Mouse (Mus musculus) CD4-positive helper T cell, adult 2 months (primary cell): ENCODE measurements around the gene Wwox.

Source experiments
- DNase-seq: peaks from one replicate; pipeline ENCODE4 v3.0.0-alpha.2; 2012; ENCODE audit warnings: low read depth, missing footprints, low spot score

Wwox gene

DNA sequence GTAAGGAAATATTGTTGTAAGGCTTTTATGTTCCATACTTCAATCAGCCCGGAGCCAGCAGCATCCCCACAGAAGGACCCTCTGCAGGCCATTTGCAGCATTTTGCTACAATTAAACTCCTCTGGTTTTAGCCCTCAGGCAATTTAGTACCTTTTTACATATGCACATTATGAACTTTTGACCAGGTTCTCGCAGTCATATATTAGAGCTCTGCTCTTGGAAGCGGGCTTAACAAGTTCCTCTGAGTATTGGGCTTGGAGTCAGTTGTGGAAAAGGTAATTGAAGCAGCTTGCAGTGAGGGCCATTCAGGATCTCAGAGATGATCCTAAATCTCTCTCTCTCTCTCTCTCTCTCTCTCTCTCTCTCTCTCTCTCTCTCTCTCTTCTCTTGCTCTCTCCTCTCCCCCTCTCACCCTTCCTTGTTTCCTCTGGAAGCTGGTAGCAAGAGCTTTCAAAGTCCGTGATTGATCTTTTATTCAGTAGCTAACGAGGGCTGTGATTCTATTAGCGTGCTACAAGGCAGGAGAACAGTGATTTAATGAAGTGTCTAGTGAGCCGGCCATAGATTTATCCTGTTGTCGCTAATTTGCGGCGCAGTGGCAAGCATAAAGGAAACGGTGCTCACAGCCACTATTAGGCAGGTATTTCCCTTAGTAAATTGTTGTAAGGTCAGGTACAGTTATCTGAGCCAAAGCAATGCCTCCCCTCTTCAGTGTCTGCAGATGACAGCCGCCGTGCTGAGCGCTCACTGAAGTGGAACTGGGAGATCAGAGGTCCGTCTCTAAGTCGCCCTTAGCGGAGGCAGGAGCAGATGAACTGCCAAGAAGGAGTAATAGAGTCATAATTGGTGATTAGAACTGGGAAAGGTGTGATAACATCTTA is 292.0 kb downstream of the Wwox start:
- DNase-seq: no peak

DNA sequence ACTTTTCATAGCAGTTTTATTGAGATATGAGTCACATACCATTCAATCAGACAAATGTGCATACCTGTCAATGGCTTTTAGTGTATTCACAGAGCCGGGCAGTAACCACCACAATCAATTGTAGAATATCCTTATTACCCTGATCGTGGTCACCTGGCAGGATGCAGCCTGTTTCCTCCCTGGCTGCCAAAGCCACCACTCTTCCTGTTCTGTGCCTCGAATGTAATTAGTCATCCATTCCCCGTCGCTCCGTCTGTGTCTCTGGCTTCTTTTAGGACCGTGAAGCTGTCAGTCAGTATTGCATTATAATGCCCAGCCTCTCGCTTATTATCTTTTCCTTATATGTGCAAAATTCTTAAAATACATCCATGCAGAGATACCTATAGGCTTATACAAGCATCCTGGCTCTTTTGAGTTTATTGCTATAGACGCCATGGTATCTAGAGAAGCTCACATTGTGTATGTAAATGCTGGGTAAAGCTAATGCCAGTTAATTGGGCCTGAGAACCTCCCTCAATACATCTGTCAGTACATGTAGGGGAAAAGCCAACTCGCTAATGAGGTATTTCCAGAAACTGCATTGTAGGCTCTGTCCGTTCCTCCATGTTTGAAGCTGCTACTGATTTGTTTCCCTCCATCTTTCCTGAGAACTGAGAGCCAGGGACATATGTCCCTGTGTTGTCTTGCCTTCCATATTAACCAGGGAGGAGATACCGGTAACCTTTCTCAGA is 303.9 kb downstream of the Wwox start:
- no peak for DNase-seq

DNA sequence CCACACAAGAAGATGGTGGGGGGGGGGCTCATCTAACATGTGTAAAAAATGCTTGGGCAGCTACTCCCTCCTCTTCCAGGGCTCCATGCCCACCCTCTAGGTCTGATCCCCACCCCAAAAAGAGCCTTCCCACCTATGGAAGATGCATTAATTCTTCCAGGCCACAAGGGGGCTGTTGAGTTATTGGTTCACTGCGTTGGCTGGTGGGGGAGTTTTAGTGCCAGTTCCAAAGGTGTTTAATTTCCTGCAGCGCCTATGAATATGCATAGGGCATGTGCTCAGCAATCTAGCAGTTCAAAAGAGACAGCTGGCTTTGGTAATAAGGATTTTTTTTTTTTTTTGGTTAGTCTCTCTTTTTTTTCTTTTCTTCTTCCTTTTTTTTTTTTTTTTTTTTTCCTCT is 306.9 kb downstream of the Wwox start:
- peak; percentile 7 for DNase-seq

DNA sequence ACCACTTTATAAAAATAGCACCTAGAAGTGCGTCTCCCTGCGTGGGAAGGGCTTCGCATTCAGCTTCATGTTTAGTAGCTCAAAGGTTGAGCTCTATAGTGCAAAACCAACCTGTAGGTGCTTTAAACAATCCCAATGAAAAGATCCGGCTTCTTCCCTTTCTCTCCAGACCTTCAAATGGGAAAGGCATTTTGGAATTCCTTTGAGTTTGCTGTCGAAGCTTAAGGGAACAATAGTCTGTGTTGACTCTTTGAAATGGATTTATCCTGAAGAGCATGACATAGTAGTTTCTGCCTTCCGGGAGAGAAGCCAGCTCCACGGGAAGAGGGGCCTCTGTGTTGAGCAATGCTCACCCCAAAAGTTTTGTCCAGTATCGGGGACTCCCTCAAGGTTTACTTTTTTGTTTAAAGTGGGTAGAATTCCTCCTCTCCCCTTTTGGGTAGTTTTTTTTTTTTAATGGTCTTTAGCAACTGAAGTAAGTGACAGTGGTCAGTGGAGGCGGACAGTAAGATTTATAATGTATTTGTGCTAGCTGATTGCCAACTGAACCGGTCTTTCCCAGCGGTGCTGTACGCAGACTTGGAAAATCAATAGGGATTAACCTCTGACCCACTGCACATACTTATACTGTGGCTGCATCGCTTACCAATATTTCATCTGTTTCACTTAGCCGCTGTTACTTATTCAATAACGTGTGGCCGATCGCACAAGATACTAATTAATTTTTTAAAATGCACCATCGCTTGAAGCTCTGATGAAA is 312.1 kb downstream of the Wwox start:
- no peak for DNase-seq

DNA sequence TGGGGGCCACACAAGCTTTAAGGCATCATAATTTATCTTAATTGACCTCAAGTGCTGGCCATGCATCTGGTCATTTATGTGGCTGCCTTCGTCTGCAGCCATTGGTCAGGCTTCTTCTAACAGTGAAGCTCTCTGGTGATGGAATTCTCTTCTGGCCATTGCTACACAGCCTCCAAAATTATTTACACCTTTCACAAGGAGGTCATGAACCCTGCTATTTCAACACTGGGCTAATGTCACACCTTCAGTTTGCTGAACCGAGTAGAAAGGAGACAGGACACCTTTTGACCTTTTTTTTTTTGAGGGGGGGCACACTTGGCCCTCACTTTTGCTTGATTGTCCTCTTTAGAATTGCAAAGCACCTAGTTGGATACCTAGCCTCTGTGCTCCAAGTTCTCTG is 320.2 kb downstream of the Wwox start:
- no peak for DNase-seq

DNA sequence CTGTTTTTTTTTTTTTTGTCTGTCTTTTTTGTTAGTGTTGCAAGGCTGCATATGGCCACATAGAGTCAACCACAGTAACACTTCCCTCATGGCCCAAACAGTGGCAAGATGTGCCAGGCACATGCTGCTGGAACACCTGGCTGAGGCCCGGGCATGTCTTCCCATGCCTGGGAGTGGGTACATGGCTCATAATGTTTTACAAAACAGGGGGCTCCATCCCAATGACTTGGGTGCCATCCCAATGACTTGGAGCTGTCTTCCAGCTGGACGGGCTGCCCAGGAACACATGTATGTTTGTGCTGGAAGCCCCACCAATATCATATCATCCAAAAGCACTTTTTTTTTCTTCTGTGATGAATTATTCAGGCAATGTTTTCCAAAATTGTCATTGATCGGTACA is 329.1 kb downstream of the Wwox start:
- DNase-seq: no peak

DNA sequence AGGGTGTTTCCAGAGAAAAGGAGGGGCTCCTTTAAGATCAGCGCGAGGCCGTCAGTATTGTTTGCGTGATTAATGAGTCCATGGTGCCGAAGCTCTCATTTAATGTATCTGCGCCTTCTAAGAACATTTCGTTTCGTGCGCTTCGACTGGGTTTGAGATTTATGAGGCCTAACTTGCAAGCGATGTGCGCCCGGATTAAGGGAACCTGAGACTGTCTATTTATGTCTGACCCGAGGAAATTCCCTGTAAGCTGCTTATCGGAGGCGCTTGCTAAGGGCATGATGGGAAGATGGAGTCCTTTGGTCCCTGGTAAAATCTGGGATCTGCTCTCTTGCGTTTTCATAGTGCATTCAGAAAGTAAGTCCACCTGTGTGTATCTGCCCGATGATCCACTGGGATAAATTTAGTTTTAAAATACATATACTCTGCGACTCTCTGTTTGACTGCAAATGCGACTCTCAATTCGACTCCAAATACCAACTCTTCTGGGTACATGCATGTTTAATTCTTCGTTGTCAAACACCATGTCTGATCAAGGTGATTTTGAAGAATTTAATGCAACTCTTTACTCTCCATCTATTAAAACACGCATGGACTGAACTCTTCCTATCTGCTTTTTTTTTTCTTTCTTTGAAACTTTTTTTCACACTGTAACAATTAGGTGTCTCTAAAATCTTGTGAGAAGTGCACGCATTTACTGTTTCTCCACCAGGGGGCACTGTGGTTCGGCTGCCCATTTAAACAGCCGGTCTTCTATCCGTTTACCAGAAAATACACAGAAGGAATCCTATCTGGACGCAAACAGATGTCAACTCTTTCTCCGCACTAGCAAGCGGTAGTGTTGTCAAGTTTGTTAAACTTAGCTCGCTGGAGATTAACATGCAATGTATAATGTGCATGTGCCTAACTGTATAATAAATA is 331.7 kb downstream of the Wwox start:
- DNase-seq: peak; percentile 70

DNA sequence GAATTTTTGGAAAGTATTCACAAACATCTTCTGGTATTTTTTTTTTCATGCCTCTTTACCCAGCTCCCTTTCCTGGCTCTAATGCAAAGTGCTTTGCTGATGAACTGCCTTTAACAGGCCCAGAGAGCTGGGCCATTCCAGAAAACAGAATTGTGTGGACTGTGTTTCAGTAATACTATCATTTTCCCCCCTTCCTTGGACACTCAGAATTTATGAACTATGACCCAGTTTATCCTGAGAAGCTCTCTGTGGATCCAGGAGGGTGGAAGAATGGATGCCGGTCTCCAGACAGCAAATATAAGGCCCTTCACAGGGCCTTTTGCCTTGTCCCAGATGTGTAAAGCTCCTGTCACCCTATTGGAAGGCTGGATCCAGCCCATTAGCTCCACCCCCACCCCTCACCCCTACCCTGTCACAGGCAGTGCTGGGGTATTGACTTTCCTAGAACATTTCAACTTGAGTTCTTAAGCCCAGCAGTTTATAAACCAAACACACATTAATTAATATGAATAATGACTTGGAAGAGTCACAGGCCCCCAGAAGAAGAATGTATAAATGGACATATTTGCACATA is 332.9 kb downstream of the Wwox start:
- DNase-seq: no peak

DNA sequence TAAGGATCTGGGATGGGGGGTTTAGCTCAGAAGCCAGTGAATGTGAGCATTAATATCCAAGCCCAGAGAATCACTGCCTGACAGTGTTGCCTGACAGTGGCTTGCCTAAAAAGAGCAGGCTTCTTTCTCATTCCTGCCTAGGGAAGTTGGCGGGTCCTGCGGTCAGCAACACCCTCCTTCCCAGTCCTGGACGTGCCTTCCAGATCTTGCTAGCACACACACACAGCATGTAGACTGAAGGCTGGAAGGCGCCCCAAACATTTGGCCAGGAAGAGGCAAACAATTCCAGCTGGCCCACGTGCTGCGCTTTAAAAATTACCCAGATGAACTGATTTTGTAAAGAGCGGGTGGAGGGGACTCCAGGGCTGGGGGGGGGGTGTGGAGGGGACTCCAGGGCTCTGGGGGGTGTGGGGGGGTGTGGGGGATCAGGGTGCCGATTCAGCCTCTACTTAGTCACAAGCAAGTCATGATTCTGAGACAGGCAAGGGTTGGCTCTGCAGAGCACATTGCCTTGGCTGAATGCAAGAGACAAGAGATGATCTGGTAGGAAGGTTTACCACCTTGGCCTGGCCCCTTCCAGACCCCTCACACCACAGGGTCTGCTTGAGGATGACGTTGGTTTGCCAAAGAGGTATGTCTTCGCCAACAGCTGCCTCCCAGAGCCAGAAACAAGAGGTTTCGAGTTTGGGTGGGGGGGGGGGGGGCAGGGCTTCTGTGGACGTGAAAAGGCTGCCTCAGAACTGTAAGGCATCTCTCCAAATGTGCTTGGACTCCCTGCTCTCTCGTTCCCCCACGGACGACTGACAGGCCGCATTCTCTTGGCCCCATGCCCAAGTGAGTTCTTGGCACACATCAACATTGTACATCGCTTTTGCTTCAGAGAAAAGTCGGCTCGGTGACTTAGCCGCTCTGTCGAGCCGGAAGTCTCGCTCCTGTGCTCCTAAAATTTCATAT is 334.3 kb downstream of the Wwox start:
- DNase-seq: no peak

DNA sequence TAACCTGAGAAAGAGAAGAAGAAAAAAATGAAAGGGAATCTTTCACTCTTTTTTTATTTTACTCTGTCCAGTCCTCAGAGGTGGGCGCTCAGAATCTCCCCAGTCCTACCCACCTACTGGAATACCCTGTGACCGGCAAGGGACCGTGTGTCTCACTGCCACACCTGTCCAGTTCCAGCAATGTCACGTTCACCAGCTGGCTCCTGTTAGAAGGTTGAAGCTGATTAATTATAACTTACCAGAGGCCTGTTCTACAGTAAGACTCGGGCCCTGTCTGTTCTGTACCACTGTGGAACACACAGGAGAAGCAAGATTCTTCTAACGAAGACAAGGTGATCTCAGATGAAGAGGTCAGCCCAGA is 334.9 kb downstream of the Wwox start:
- no peak for DNase-seq

DNA sequence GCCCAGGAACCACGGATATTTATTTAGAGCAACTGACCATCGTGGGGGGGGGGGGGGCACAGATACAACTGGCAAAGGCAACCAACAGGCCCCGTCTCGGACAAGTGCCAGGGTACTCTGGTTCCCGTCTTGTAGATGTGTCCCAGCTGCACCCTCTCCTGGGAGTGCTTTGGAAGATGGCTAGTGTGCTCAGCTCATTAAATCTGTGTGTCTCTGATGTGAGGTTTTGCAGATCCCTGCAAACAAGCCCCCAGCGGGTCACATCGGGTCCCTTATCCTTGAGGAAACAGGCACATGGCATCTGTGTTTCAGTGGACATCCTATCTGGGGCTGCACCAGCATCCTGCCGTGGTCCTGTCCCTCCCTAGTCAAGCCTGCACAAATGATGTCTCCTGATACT is 336.1 kb downstream of the Wwox start:
- DNase-seq: no peak

DNA sequence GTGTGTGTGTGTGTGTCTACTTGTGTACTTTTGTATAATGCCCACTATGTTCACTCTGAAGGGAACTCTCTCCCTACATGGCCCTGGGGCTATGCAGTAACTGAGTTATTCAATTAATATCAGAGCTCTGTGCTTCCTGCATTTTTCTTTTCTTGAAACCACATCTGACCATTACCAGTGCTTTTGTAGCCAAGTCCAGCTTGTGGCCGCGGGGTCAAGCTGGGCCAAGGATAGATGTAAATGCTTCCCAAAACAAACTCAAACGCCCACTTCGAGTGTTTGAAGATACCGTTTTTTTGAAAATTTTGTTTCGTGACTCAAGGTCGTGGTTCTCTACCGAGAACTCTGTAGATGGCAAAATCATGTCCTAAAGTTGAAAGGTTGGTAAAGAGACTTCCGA is 337.2 kb downstream of the Wwox start:
- DNase-seq: no peak

DNA sequence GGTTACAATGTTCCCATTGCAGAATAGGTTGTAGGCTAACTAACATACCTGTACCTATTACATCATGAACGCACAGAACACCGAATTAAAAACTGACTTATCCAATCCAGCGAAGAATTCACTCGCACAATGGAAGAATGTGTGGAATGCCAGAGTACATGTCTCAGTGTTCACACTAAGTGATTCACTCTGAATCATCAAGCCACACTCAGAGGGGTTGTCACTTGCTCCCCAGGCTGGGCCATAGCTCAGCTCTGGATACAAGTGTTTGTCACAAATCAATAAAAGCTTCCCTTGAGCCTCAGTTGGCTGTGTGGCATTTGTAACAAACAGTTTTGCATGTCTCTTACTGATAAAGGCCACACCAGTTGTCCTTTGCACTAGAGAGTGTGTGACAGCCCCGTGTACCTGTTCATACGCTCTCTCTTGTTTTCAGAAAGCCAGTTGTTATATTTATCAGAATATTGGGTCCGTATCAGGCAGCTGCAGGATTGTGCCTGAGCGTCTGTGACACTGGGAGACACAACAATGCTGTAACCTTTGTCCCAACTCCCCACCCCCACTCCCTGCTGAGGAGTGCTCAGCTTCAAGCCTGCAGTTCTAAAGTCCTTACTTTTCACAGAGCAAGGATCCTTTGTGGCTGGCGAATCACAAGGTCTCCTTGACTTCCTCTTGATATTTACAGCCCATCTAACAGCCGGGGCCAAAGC is 338.0 kb downstream of the Wwox start:
- no peak for DNase-seq

DNA sequence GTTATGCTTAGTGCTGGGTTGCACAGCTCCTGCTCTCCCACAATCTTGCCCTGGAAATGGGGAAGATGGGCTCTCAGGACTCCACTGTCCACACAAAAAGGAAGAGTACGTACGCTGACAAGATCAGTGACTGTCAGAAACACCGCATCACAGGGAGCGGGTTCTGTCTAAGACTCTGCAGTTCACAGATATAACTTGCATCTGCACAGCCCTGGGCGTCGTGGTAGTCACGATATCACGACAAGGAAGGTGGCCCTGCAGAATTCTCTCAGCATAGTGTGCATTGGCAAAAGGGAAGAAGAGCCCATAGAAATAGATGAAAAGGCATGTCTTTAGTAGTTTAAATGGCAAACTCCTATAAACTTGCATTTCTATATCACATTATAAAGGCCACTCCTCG is 339.5 kb downstream of the Wwox start:
- no peak for DNase-seq

DNA sequence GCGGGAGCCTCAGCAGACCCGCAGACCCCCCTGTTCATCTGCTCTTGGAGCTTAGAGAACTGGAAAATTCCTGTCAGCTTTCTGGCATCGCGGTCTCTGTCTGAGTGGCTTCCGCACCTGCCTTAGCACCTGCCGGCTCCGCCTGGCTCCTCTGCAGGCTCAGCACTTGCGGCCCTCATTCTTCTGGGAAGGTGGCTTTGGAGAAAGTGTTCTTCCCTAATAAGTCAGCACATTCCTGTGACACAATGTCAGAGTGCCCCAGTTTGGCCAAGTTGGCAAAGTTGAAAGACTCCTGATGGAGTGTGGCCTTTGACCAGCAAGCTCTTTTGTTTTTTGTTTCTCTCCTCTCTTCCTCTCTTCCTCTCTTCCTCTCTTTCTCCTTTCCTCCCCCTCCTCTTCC is 343.9 kb downstream of the Wwox start:
- no peak for DNase-seq

DNA sequence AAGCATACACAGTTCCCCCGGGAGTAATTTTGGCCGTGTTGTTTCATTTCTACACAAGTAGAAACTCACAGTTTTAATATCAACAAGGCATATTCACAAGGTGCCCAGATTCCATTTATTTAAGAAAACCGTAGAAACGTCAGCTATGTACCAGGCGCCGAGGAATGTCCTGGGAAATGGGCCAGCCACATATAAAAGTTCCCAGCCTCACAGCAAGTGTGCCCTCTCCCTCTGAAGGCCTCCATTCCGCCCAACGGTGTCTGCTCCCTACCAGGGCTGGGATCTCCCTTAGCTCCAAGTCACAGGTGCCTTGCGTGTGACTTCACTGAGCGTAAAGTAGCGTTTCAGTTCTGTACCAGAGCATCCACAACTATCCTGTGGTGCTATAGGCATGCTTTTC is 346.4 kb downstream of the Wwox start:
- DNase-seq: no peak

DNA sequence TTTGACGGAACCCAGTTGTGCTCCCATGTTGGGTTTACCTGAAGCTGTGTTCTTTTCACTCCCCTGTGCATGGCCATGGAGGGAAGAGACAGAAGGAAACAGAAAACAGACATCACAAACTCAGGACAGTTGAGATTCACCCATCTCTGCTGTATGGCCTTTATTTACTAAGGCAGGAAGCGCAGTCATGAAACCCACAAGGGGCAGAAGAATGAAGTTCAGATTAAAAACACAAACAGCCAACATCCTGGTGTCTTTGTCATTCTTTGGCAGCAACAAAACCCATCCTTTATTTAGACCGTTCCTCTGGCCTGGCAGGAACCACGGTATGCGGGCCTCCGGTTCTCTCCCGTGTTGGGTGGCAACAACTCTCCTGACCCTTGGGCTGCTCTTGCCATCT is 350.2 kb downstream of the Wwox start:
- DNase-seq: no peak

DNA sequence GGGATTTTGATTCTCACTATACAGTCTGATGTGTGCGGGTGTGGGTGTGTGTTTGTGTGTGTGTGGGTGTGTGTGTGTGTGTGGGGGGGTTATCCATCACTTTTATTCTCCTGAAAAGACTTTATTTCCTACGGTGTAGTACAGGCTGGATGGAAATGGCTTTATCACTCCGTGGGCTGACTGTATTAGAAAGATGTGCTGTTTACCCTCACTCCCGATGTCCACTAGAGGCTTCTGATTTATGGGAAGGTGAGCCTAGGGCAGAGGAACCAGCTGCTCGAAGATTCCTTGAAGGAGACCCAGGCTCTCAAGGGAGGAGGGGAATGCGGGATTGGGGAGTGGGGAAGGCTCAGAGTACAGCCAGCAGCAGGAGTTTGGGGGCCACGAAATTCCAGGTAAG is 351.3 kb downstream of the Wwox start:
- DNase-seq: no peak

DNA sequence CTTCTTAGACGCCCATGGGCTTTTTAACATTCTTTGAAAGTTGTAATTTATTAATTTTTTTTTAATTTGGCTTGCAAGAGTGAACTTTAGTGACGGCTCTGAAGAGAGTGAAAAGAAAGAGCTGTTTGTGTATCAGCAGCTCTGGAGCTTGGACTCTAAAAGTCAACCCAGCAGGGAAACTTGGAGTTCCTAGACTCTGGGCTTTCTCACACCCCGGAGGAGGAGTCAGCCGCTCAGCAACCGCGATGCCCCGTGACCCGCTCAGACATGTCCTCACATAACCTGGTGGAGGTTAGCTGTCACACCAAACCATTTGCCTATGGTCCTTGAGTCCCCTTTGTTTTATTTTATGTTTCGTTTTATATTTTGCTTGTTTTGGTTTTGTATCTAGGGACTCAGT is 354.2 kb downstream of the Wwox start:
- DNase-seq: no peak
